Mouse (Mus musculus) myocyte (in vitro differentiated cells): ENCODE measurements around the gene Ncoa5.

Experiments used
- CEBPB ChIP-seq: IDR thresholded peaks from 2 replicates; pipeline ENCODE4 v1.6.1; 2011; ENCODE audit warnings: mild to moderate bottlenecking, moderate library complexity; ENCODE audit not compliant: poor library complexity, insufficient read depth, severe bottlenecking
- E2F4 ChIP-seq: IDR thresholded peaks from one replicate; pipeline ENCODE4 v1.6.1; 2011; ENCODE audit warnings: mild to moderate bottlenecking, control low read depth, moderate library complexity; ENCODE audit not compliant: insufficient read depth
- MAX ChIP-seq: IDR thresholded peaks from one replicate; pipeline ENCODE4 v1.6.1; 2011; ENCODE audit warnings: low read depth, mild to moderate bottlenecking, control low read depth
- MYOD1 ChIP-seq, 3 experiments: IDR thresholded peaks; one replicate each; pipeline ENCODE4 v1.6.1; 2011; ENCODE audit warnings: control low read depth in 2 of 3, low read depth in 2 of 3, mild to moderate bottlenecking in 2 of 3, moderate library complexity in 1 of 3; ENCODE audit not compliant: insufficient read length in 2 of 3, control insufficient read depth in 1 of 3
- MYOG ChIP-seq, 3 experiments: IDR thresholded peaks; one replicate each; pipeline ENCODE4 v1.6.1; 2011; ENCODE audit warnings: control low read depth in 2 of 3, low read depth in 2 of 3, mild to moderate bottlenecking in 2 of 3; ENCODE audit not compliant: insufficient read length in 2 of 3, control insufficient read depth in 1 of 3, insufficient read depth in 1 of 3
- POLR2A ChIP-seq: IDR thresholded peaks from one replicate; pipeline ENCODE4 v1.6.1; 2011; ENCODE audit warnings: low read depth, mild to moderate bottlenecking, control low read depth, moderate library complexity; ENCODE audit not compliant: insufficient read length
- POLR2AphosphoS2 ChIP-seq: IDR thresholded peaks from one replicate; pipeline ENCODE4 v1.6.1; 2011; ENCODE audit warnings: low read depth, control low read depth; ENCODE audit not compliant: insufficient read length
- REST ChIP-seq: IDR thresholded peaks from one replicate; pipeline ENCODE4 v1.6.1; 2011; ENCODE audit warnings: mild to moderate bottlenecking, control low read depth, moderate library complexity; ENCODE audit not compliant: insufficient read depth, insufficient read length
- SRF ChIP-seq: IDR thresholded peaks from one replicate; pipeline ENCODE4 v1.6.1; 2011; ENCODE audit warnings: low read depth; ENCODE audit not compliant: control insufficient read depth, insufficient read length
- TCF12 ChIP-seq: IDR thresholded peaks from one replicate; pipeline ENCODE4 v1.6.1; 2011; ENCODE audit warnings: mild to moderate bottlenecking, control low read depth; ENCODE audit not compliant: poor library complexity, insufficient read depth, severe bottlenecking
- TCF3 ChIP-seq: IDR thresholded peaks from one replicate; pipeline ENCODE4 v1.6.1; 2011; ENCODE audit warnings: low read depth, control low read depth; ENCODE audit not compliant: insufficient read length
- USF1 ChIP-seq: IDR thresholded peaks from one replicate; pipeline ENCODE4 v1.6.1; 2011; ENCODE audit warnings: low read depth, mild to moderate bottlenecking, control low read depth, moderate library complexity

DNA sequence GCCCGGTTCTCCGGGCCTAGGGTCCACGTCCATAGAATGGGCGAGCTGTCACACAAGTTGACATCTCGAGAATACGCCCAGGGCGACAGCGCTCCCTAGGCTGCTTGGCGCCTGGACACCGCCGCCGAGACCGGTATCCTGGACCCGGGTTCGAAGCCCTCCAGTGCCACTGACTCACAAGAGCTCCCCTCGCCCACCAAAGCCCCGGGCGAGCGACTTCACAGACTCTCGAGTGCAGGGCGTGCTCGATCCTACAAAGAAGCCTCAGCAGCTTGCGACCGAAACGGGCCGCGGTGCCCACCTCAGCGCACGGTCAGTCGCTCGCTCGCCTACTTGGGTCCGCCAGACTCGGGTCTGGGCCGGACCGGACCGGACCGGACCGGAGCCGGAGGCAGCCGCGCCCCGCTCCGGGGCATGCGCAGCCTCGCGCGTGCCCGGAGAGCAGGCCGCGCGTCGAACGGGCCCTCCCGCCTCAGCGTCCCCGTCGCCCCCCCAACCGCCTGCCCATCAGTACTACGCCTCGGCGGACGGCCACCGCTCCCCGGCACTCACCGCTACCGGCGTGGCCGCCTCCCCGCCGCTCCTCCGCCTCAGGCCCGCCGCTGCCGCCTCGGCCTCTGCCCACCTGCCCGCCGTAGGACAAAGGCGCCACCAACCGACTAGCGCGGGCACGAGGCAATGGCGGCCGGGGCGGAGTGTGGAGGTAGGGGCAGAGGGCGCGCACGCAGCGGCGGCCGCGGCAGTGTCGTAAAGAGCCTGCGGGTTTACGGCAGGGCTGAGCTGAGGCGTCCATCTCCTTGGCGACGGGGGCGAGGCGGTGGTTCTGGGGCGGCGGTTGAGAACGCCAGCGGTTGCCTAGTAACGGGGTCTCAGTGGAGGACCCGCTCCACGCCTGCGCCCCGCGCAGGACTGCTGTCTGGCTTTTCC is at the start of gene Ncoa5:
- TF ChIP-seq POLR2A (peak; percentile 92), MAX (no peak), POLR2AphosphoS2 (peak; percentile 89), CEBPB (no peak), MYOG (IDR thresholded peaks at IDR 0.05; ENCODE audit: control insufficient read depth in 1 of 3, insufficient read depth in 1 of 3, insufficient read length in 2 of 3, low read depth in 2 of 3) (peak in 2 of 3 experiments; percentile 7 to 47), MYOD1 (IDR thresholded peaks at IDR 0.05; ENCODE audit: control insufficient read depth in 1 of 3, insufficient read length in 2 of 3, low read depth in 2 of 3) (no peak), USF1 (no peak), E2F4 (no peak), REST (peak; percentile 13), SRF (no peak), TCF3 (no peak), TCF12 (no peak)
